Mouse (Mus musculus): ENCODE results near the gene Ntm. TPM values are rescaled to one million over a fixed set of nuclear protein-coding genes. Genes with fewer than 3 reads are reported as not detected.
A peak's percentile ranks its signal among the peaks of the same experiment; 100 is the strongest.

Gene Ntm
- polyA plus RNA-seq, 1 experiment from 2014 or later = 27.3 TPM

DNA sequence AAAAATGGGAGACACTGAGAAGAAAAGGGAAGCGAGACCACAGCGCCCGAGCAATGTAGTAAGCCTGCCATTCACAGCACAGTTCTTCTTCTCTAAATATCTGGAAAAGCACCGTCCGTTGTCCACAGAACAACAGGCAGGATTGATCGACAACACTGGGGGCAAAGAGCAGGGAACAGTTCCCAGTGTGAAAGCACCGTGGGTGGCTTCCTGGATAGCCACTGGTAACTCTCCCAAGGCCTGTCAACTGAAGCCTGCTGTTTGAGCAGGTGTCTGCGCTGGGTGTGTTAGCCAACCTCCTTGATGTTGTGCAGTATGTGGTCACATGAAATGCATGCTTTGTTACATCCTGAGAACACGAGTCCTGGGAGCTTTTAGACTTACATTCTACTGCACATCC lies 531.4 kb downstream of the Ntm start:
- ATAC-seq (ENCODE audit: insufficient number of reproducible peaks, low FRiP score, low TSS enrichment, low read depth) = no peak
- Histone ChIP-seq H3K36me3 (no peaks in the 10 kb centered on the region), H3K4me3 (no peak overlapping the region), H3K27me3 (no peaks in the 10 kb centered on the region; the same call in 1 of the 2 replicates), H3K9ac (no peak overlapping the region), H3K27ac (no peak overlapping the region), H3K4me1 (peaks cover 4% of the 10 kb centered on the region), H3K4me2 (no peak overlapping the region), H3K9me3 (no peaks in the 10 kb centered on the region)
- WGBS = 82% methylated on average over 9 of the region's 9 CpGs

GRCm38 (mm10) chr9:29430189-29430588 lies 532.8 kb downstream of the Ntm start:
- ATAC-seq (ENCODE audit: insufficient number of reproducible peaks, low FRiP score, low TSS enrichment, low read depth) = no peak
- Histone ChIP-seq H3K4me2 (no peak overlapping the region), H3K36me3 (no peaks in the 10 kb centered on the region), H3K4me3 (no peak overlapping the region), H3K9ac (no peak overlapping the region), H3K27me3 (peaks cover 2% of the 10 kb centered on the region; the same call in 1 of the 2 replicates), H3K27ac (no peak overlapping the region), H3K9me3 (no peaks in the 10 kb centered on the region), H3K4me1 (peaks cover 4% of the 10 kb centered on the region)
- 57% methylated on average over 3 of the region's 3 CpGs for WGBS

DNA sequence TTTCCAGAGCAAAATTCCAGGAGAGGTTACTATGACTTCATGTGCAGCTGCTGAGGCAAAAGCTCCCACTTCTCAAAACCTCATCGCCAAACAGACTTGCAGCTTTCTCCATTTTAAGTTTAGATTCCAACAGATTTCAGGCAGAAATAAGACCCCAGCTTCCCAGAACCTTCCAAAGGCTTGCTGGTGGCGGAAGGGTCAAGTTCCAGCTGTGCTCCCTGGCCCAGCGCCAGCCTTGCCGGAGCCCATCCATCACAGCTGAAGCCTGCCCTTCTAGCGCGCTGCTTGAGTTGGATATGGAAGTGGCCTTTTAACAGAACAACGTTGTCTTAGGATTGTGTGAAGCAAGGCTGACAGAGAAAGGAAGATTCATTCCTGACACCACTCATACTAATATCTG lies 534.6 kb downstream of the Ntm start:
- no peak overlapping the region for H3K4me2 ChIP-seq
- WGBS = 4% methylated on average over 7 of the region's 7 CpGs
- H3K4me1 ChIP-seq = peaks cover 4% of the 10 kb centered on the region
- H3K36me3 ChIP-seq = no peaks in the 10 kb centered on the region
- no peak overlapping the region for H3K4me3 ChIP-seq
- no peak overlapping the region for H3K27ac ChIP-seq
- H3K9me3 ChIP-seq = no peaks in the 10 kb centered on the region
- no peak overlapping the region for H3K9ac ChIP-seq
- peaks cover 5% of the 10 kb centered on the region; the same call in 1 of the 2 replicates for H3K27me3 ChIP-seq
- no peak for ATAC-seq (ENCODE audit: insufficient number of reproducible peaks, low FRiP score, low TSS enrichment, low read depth)

GRCm38 (mm10) chr9:29426261-29426660 lies 536.7 kb downstream of the Ntm start:
- Histone ChIP-seq H3K27me3 (peaks cover 7% of the 10 kb centered on the region; the same call in 1 of the 2 replicates), H3K4me3 (no peak overlapping the region), H3K4me1 (peaks cover 4% of the 10 kb centered on the region), H3K9ac (no peak overlapping the region), H3K36me3 (no peaks in the 10 kb centered on the region), H3K9me3 (no peaks in the 10 kb centered on the region), H3K4me2 (no peak overlapping the region), H3K27ac (no peak overlapping the region)
- WGBS = 85% methylated on average over 2 of the region's 2 CpGs
- ATAC-seq (ENCODE audit: insufficient number of reproducible peaks, low FRiP score, low TSS enrichment, low read depth) = no peak

DNA sequence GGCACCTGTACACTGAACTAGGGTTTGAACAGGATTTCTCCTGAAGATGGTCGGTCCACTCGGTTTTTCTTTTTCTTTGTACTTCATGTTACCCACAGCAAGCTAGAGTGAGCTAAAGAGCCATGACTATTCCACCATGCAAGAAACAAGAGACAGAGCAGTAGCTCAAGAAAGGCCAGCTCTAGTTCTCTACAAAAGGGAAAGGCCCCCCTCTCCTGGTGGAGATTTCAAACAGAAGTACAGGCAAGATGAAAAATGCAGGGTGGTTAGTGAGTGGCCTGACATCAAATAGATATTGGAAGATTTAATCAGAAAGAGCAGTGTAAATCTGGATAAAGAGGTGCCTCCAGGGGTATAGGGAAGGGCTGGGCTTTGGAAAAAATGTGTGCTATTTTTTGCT lies 547.4 kb downstream of the Ntm start:
- Histone ChIP-seq H3K4me1 (peaks cover 19% of the 10 kb centered on the region), H3K9ac (no peak overlapping the region), H3K36me3 (no peaks in the 10 kb centered on the region), H3K4me2 (no peak overlapping the region), H3K4me3 (no peak overlapping the region), H3K27ac (no peak overlapping the region), H3K27me3 (peaks cover 70% of the 10 kb centered on the region), H3K9me3 (no peaks in the 10 kb centered on the region)
- WGBS = 61% methylated on average over 2 of the region's 2 CpGs
- ATAC-seq (ENCODE audit: insufficient number of reproducible peaks, low FRiP score, low TSS enrichment, low read depth) = no peak

- Histone ChIP-seq H3K4me2 (no peak overlapping the region), H3K9me3 (no peaks in the 10 kb centered on the region), H3K4me3 (no peak overlapping the region), H3K4me1 (peaks cover 19% of the 10 kb centered on the region), H3K27ac (no peak overlapping the region), H3K27me3 (peaks cover 83% of the 10 kb centered on the region), H3K9ac (no peak overlapping the region), H3K36me3 (no peaks in the 10 kb centered on the region)
- 71% methylated on average over 4 of the region's 4 CpGs for WGBS
- ATAC-seq (ENCODE audit: insufficient number of reproducible peaks, low FRiP score, low TSS enrichment, low read depth) = no peak
These were observed 549.8 kb downstream of the Ntm start for GRCm38 (mm10) chr9:29413126-29413525.

DNA sequence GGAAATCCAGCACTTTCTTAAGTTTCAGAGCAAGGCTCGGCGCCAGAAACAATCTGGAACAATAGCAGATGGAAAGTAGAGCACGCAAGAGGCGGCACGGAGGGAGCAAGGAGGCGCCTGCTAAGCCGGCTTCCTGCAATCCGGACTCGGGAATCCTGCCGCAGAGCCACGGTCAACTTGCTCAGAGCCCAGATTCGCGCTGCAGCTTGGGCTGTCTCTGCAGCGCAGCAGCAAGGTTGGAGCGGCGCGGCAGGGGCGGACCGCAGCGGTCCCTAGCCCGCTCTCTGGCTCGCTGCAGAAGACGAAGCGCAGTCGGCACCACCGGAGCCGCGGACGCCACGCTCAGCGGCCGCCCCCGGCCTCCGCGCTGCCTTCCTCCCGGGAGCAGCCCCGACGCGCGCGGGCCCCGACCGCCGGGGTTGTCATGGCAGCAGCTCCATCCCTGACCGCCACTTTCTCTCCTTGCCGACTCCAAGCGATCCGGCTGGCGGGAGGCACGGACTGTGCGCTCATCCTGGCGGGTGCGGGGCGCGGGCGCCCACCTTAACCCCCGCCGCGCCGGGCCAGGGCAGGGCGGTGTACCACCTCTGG lies 550.7 kb downstream of the Ntm start:
- Histone ChIP-seq H3K4me2 (peak overlapping the region; percentile 94), H3K4me1 (peaks cover 19% of the 10 kb centered on the region), H3K36me3 (no peaks in the 10 kb centered on the region), H3K27me3 (peaks cover 83% of the 10 kb centered on the region), H3K4me3 (peak overlapping the region; percentile 54), H3K9me3 (no peaks in the 10 kb centered on the region), H3K9ac (peak overlapping the region; percentile 39; the same call in 1 of the 2 replicates), H3K27ac (peak overlapping the region; percentile 86)
- peak; percentile 58; the same call in 1 of the 2 replicates for ATAC-seq (ENCODE audit: insufficient number of reproducible peaks, low FRiP score, low TSS enrichment, low read depth)
- WGBS = under 1% methylated on average over 56 of the region's 61 CpGs

DNA sequence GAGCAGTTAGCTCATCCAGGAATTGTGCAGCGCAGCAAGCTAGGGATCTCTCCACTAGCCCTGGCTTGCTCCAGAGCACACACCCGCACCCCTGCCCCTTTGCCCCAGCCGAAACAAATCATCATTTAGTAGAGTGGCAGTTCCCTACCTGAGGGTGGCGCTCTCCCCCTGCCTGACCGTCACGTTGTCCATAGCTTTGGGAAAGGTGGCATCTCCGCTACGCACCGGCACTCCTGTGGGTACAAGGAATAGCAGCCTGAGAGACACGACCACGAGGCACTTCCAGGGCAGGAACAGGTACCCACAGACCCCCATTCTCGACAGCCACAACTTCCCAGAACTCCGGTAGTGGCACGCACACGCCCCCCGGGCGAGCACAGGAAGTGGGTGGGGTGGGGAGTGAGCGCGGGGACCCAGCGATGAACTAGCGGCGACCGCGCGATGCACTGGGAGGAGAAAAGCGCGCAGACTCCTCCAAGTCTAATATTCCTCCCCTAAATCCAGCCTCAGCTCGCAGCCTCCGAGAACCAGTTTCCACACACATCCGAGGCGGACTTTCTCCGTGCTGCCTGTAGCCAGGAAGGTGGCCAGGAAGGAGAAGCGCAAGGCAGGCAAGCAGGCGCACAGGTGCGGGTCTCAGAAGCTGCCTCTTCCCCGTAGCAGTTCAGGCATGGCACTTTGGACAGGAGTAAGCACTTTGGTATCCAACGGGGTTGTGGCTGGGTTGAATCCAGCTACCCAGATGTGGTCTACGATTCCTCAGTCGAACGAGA lies 551.3 kb downstream of the Ntm start:
- H3K4me1 ChIP-seq = peaks cover 19% of the 10 kb centered on the region

GRCm38 (mm10) chr9:29410728-29411407 lies 552.1 kb downstream of the Ntm start:
- H3K27me3 ChIP-seq = peaks cover 81% of the 10 kb centered on the region
- H3K4me2 ChIP-seq = peak overlapping the region; percentile 94
- no peak overlapping the region; the same call in 1 of the 2 replicates for H3K27ac ChIP-seq
- ATAC-seq (ENCODE audit: insufficient number of reproducible peaks, low FRiP score, low TSS enrichment, low read depth) = no peak
- H3K9ac ChIP-seq = no peak overlapping the region
- peaks cover 19% of the 10 kb centered on the region for H3K4me1 ChIP-seq
- H3K36me3 ChIP-seq = no peaks in the 10 kb centered on the region
- no peaks in the 10 kb centered on the region for H3K9me3 ChIP-seq
- WGBS = 37% methylated on average over 10 of the region's 10 CpGs
- peak overlapping the region; percentile 54 for H3K4me3 ChIP-seq

More for the DNA sequence above, 551.3 kb downstream of the Ntm start:
- H3K9me3 ChIP-seq = no peaks in the 10 kb centered on the region
- H3K27me3 ChIP-seq = peaks cover 84% of the 10 kb centered on the region
- no peaks in the 10 kb centered on the region for H3K36me3 ChIP-seq
- under 1% methylated on average over 40 of the region's 40 CpGs for WGBS
- peak overlapping the region; percentile 86 for H3K27ac ChIP-seq
- H3K4me3 ChIP-seq = peak overlapping the region; percentile 54
- H3K4me2 ChIP-seq = peak overlapping the region; percentile 94
- ATAC-seq (ENCODE audit: insufficient number of reproducible peaks, low FRiP score, low TSS enrichment, low read depth) = peak; percentile 48; the same call in 1 of the 2 replicates
- peak overlapping the region; percentile 39; the same call in 1 of the 2 replicates for H3K9ac ChIP-seq

GRCm38 (mm10) chr9:29410284-29410683 lies 552.7 kb downstream of the Ntm start:
- H3K9me3 ChIP-seq = no peaks in the 10 kb centered on the region
- H3K9ac ChIP-seq = no peak overlapping the region
- H3K27ac ChIP-seq = no peak overlapping the region
- H3K27me3 ChIP-seq = peaks cover 81% of the 10 kb centered on the region
- no peaks in the 10 kb centered on the region for H3K36me3 ChIP-seq
- ATAC-seq (ENCODE audit: insufficient number of reproducible peaks, low FRiP score, low TSS enrichment, low read depth) = no peak
- peak overlapping the region; percentile 13; the same call in 1 of the 2 replicates for H3K4me2 ChIP-seq
- H3K4me1 ChIP-seq = peaks cover 19% of the 10 kb centered on the region
- 65% methylated on average over 6 of the region's 6 CpGs for WGBS
- H3K4me3 ChIP-seq = peak overlapping the region; percentile 54; the same call in 1 of the 2 replicates

GRCm38 (mm10) chr9:29409216-29409907 lies 553.6 kb downstream of the Ntm start:
- no peak overlapping the region for H3K9ac ChIP-seq
- H3K4me2 ChIP-seq = no peak overlapping the region
- H3K9me3 ChIP-seq = no peaks in the 10 kb centered on the region
- peaks cover 19% of the 10 kb centered on the region for H3K4me1 ChIP-seq
- H3K27ac ChIP-seq = no peak overlapping the region
- no peaks in the 10 kb centered on the region for H3K36me3 ChIP-seq
- WGBS = 64% methylated on average over 8 of the region's 8 CpGs
- ATAC-seq (ENCODE audit: insufficient number of reproducible peaks, low FRiP score, low TSS enrichment, low read depth) = no peak
- peaks cover 79% of the 10 kb centered on the region for H3K27me3 ChIP-seq
- no peak overlapping the region for H3K4me3 ChIP-seq
